Mouse (Mus musculus) olfactory bulb, adult 2 months (tissue): Measurements from ENCODE around the gene Pdzd3.

Source experiments
- CTCF ChIP-seq: fragments of 200-500 bp; IDR thresholded peaks from 2 replicates; pipeline ENCODE4 v1.5.1; 2012; ENCODE audit warnings: low read depth, mild to moderate bottlenecking, low read length, moderate library complexity; ENCODE audit not compliant: insufficient read depth
- POLR2A ChIP-seq: fragments of 200-500 bp; IDR thresholded peaks from 2 replicates; pipeline ENCODE4 v1.6.1; 2012; ENCODE audit warnings: mild to moderate bottlenecking, low read depth, low read length, moderate library complexity; ENCODE audit not compliant: insufficient read depth

DNA sequence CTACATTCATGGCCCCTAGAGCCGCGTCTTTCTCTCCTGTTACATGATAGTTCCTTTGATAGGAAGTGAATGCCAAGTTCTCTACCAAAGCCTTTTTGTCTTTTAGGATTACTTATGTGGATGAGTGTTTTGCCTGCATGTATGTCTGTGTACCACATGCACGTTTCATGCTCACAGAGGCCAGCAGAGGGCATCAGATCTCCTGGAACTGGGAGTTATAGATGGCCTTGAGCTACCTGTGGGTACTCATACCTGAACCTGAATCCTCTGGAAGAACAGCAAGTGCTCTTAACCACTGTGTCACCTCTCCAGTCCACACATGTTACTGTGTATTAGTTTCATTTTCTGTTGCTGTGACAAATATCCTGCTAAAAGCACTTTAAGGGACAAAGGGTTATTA is 41.2 kb upstream of the Pdzd3 start:
- TF ChIP-seq CTCF: no peak
- no peak for TF ChIP-seq POLR2A
